Mouse (Mus musculus): ENCODE data around the gene Pigp. TPM values are rescaled to one million over a fixed set of nuclear protein-coding genes. Genes with fewer than 3 reads are reported as not detected.

Pigp gene
- total and polyA plus RNA-seq, 2 experiments from 2014 or later, result 114 to 143 TPM

DNA sequence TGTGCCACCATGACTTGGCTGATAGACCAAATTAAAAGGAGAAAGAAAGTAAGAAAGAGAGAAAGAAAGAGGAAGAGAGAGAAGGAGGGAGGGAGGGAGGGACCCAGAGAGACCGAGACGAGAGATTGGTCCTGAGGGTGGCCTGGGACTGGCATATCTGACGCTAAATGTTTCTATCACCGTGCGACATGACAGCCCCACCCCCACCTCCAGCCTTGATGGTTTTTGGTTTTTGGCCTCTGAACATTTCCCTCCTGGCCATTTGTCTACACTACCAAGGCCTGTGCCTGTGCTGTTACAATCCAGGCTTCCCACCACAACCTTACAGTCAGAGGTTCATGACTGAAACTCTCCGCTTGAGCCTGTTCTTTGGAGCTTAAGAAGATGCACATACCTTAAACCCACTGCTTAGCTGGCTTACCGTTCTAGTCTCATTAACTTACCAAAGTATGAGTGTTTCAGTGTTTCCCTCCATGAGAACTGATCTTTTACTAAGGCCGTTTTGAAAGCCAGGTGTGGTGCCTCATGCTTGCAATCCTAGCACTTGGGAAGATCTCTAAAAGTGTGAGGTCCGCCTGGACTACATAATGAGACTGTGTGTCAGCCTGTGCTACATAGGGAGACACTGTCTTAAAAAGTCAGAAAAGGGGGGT is 40.3 kb downstream of the Pigp start:
- Histone ChIP-seq H3K4me3 (ENCODE audit: low read depth, low read length) (no peak overlapping the region), H3K36me3 (ENCODE audit: insufficient read depth, low read length) (no peaks in the 10 kb centered on the region), H3K4me2 (ENCODE audit: low read depth, low read length, poor library complexity, severe bottlenecking) (no peak overlapping the region), H3K4me1 (ENCODE audit: insufficient read depth, low read length) (peaks cover 6% of the 10 kb centered on the region; the same call in 1 of the 2 replicates), H3K9ac (replicated peaks; ENCODE audit: low read length, poor library complexity, severe bottlenecking) (no peak overlapping the region), H3K9me3 (ENCODE audit: low read length) (no peaks in the 10 kb centered on the region), H3K27me3 (ENCODE audit: insufficient read depth, low read length) (peaks cover 27% of the 10 kb centered on the region), H3K27ac (ENCODE audit: low read depth, low read length) (no peak overlapping the region)
- DNase-seq (ENCODE audit: low spot score), result no peak
- WGBS, result 84% methylated on average over 9 of the region's 9 CpGs
- ATAC-seq (ENCODE audit: low FRiP score), result no peak
- TF ChIP-seq CTCF (IDR thresholded peaks at IDR 0.05), result no peak

- no peak overlapping the region for H3K4me2 ChIP-seq (ENCODE audit: low read depth, low read length, poor library complexity, severe bottlenecking)
- ATAC-seq (ENCODE audit: low FRiP score) (no peak), DNase-seq (ENCODE audit: low spot score) (peak; percentile 56)
- 53% methylated on average over 5 of the region's 5 CpGs for WGBS
- H3K27ac ChIP-seq (ENCODE audit: low read depth, low read length), result no peak overlapping the region
- no peaks in the 10 kb centered on the region for H3K36me3 ChIP-seq (ENCODE audit: insufficient read depth, low read length)
- H3K9me3 ChIP-seq (ENCODE audit: low read length), result no peaks in the 10 kb centered on the region
- peaks cover 30% of the 10 kb centered on the region for H3K27me3 ChIP-seq (ENCODE audit: insufficient read depth, low read length)
- TF ChIP-seq CTCF (IDR thresholded peaks at IDR 0.05), result peak; percentile 7; the same call in 1 of the 2 replicates
- H3K4me3 ChIP-seq (ENCODE audit: low read depth, low read length), result no peak overlapping the region
- no peak overlapping the region for H3K9ac ChIP-seq (replicated peaks; ENCODE audit: low read length, poor library complexity, severe bottlenecking)
- peaks cover 6% of the 10 kb centered on the region; the same call in 1 of the 2 replicates for H3K4me1 ChIP-seq (ENCODE audit: insufficient read depth, low read length)
Measured at GRCm38 (mm10) chr16:94330429-94330828, 41.2 kb downstream of the Pigp start.

- H3K4me3 ChIP-seq (ENCODE audit: low read depth, low read length), result peak overlapping the region; percentile 33; the same call in 1 of the 2 replicates
- WGBS, result 9% methylated on average over 25 of the region's 25 CpGs
- H3K36me3 ChIP-seq (ENCODE audit: insufficient read depth, low read length), result no peaks in the 10 kb centered on the region
- H3K27me3 ChIP-seq (ENCODE audit: insufficient read depth, low read length), result peaks cover 30% of the 10 kb centered on the region
- TF ChIP-seq CTCF (IDR thresholded peaks at IDR 0.05), result no peak
- H3K4me2 ChIP-seq (ENCODE audit: low read depth, low read length, poor library complexity, severe bottlenecking), result peak overlapping the region; percentile 57
- H3K9ac ChIP-seq (replicated peaks; ENCODE audit: low read length, poor library complexity, severe bottlenecking), result no peak overlapping the region
- H3K9me3 ChIP-seq (ENCODE audit: low read length), result no peaks in the 10 kb centered on the region
- peaks cover 6% of the 10 kb centered on the region; the same call in 1 of the 2 replicates for H3K4me1 ChIP-seq (ENCODE audit: insufficient read depth, low read length)
- H3K27ac ChIP-seq (ENCODE audit: low read depth, low read length), result no peak overlapping the region
- ATAC-seq (ENCODE audit: low FRiP score) (no peak), DNase-seq (ENCODE audit: low spot score) (no peak)
Measured at GRCm38 (mm10) chr16:94328881-94329867, 42.5 kb downstream of the Pigp start.

GRCm38 (mm10) chr16:94327781-94328711 is 43.6 kb downstream of the Pigp start, which contains the start of gene Ripply3:
Ripply3 (plus strand) TSS chr16:94328420.
- no peak for ATAC-seq (ENCODE audit: low FRiP score)
- Histone ChIP-seq H3K9me3 (ENCODE audit: low read length) (no peaks in the 10 kb centered on the region), H3K4me3 (ENCODE audit: low read depth, low read length) (peak within 1 kb of the TSS; percentile 33), H3K4me1 (ENCODE audit: insufficient read depth, low read length) (peaks cover 6% of the 10 kb centered on the region; the same call in 1 of the 2 replicates), H3K36me3 (ENCODE audit: insufficient read depth, low read length) (no peaks in the 10 kb centered on the region), H3K27me3 (ENCODE audit: insufficient read depth, low read length) (peaks cover 30% of the 10 kb centered on the region), H3K4me2 (ENCODE audit: low read depth, low read length, poor library complexity, severe bottlenecking) (peak within 1 kb of the TSS; percentile 57), H3K27ac (ENCODE audit: low read depth, low read length) (no peak within 1 kb of the TSS), H3K9ac (replicated peaks; ENCODE audit: low read length, poor library complexity, severe bottlenecking) (peak within 1 kb of the TSS; percentile 20; the same call in 1 of the 2 replicates)
- 2% methylated on average over 63 of the region's 63 CpGs for WGBS
- DNase-seq (ENCODE audit: low spot score), result no peak
- TF ChIP-seq CTCF (IDR thresholded peaks at IDR 0.05), result no peak

GRCm38 (mm10) chr16:94326008-94326407 is 45.6 kb downstream of the Pigp start:
- H3K27me3 ChIP-seq (ENCODE audit: insufficient read depth, low read length), result peaks cover 30% of the 10 kb centered on the region
- no peaks in the 10 kb centered on the region for H3K9me3 ChIP-seq (ENCODE audit: low read length)
- no peak overlapping the region for H3K4me3 ChIP-seq (ENCODE audit: low read depth, low read length)
- H3K9ac ChIP-seq (replicated peaks; ENCODE audit: low read length, poor library complexity, severe bottlenecking), result no peak overlapping the region
- no peak overlapping the region for H3K27ac ChIP-seq (ENCODE audit: low read depth, low read length)
- 90% methylated on average over 3 of the region's 3 CpGs for WGBS
- DNase-seq (ENCODE audit: low spot score), result no peak
- ATAC-seq (ENCODE audit: low FRiP score), result no peak
- TF ChIP-seq CTCF (IDR thresholded peaks at IDR 0.05), result no peak
- peaks cover 6% of the 10 kb centered on the region; the same call in 1 of the 2 replicates for H3K4me1 ChIP-seq (ENCODE audit: insufficient read depth, low read length)
- H3K4me2 ChIP-seq (ENCODE audit: low read depth, low read length, poor library complexity, severe bottlenecking), result no peak overlapping the region
- no peaks in the 10 kb centered on the region for H3K36me3 ChIP-seq (ENCODE audit: insufficient read depth, low read length)
